Mouse (Mus musculus): Measurements from ENCODE around the gene Hif1an. TPM values are rescaled to one million over a fixed set of nuclear protein-coding genes. Genes with fewer than 3 reads are reported as not detected.

Gene Hif1an
- 24.8 TPM in 2 replicates for polyA plus RNA-seq (2014; fragmentation: Nextera tagmentation; extraction: Ambion mirVana)

DNA sequence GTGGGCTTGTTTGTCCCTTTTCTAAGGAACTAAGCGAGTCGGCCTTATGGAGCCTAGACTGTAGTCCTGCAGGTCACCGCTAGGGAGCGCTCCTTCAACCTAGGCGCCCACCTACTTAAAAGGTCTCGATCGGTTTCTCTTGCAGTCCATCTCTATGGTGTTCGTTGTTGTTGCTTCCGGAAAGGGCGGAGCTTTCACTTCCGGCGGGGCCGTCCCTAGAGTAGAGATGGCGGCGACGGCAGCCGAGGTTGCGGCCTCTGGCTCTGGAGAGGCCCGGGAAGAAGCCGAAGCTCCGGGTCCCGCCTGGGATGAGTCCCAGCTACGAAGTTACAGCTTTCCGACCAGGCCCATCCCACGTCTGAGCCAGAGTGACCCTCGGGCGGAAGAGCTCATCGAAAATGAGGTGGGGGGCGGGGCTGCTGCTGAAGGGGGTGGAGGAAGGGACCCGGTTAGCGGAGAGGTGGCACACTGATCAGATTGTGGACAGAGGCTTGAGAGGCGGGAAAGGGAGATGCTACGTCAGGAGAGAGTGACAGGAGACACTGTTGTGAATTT lies at the start of gene Hif1an:
Gene Hif1an (plus strand): TSS at position 199 of the 555 bp plus-strand sequence.
- Histone ChIP-seq H3K4me2 (ENCODE audit: low read length) (peak within 1 kb of the TSS; percentile 89), H3K4me3 (ENCODE audit: low read depth, low read length) (peak within 1 kb of the TSS; percentile 66), H3K9me3 (ENCODE audit: control insufficient read depth, low read length) (no peaks in the 10 kb centered on the region), H3K9ac (ENCODE audit: low read length) (peak within 1 kb of the TSS; percentile 71), H3K27ac (ENCODE audit: low read depth) (peak within 1 kb of the TSS; percentile 30; the same call in 1 of the 2 replicates), H3K36me3 (ENCODE audit: control insufficient read depth, insufficient read depth, low read length) (peaks cover 34% of the 10 kb centered on the region), H3K4me1 (replicated peaks; ENCODE audit: control insufficient read depth, insufficient read depth, low read length) (peaks cover 14% of the 10 kb centered on the region; the same call in 1 of the 2 replicates), H3K27me3 (replicated peaks; ENCODE audit: control insufficient read depth, insufficient read depth, low read length) (no peaks in the 10 kb centered on the region)
- WGBS = under 1% methylated on average over 33 of the region's 33 CpGs
- DNase-seq (ENCODE audit: low spot score) = peak; percentile 97
- ATAC-seq (replicated peaks; ENCODE audit: low FRiP score, low TSS enrichment, low read depth) = peak; percentile 97

DNA sequence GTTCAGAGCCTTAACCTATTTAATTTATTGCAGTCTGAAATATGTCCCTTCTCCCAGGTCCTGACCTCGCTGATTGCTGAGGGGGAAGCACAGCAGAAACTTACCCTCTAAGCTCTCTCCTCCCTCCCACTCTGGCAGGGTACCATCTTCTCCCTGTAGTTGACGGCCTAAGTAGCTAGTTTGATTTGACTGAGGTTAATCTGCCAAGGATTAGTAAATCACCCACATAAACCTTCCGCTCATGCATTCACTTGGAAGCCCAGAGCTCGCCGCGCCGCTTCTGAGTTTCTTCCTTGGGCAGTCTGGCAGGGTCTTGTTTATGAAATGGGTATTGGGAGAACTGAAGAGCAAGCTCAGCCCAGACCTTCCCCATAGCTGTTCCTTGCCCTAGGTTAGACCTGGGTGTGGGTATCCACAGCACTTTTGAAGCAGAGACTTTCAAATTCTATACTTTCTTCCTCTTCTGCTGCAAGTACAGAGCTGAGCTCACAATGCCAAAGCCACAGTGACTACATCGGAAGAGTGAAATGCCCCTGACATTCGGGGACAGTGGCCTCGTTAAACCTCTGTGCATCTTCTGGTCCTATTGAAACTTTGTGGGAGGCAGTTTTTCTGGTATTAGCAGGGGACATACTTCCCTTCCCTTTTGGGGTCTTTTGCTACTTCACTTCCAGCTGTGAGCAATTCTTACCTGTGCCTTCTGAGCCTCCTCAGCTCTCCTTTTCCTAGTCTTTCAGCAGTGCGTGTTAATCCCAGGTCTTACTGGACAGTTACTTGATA lies 49.4 kb upstream of the Hif1an start:
- no peak overlapping the region for H3K4me2 ChIP-seq (ENCODE audit: low read length)
- peaks cover 9% of the 10 kb centered on the region; the same call in 1 of the 2 replicates for H3K4me1 ChIP-seq (replicated peaks; ENCODE audit: control insufficient read depth, insufficient read depth, low read length)
- H3K27me3 ChIP-seq (replicated peaks; ENCODE audit: control insufficient read depth, insufficient read depth, low read length) = peaks cover 54% of the 10 kb centered on the region
- no peak overlapping the region for H3K27ac ChIP-seq (ENCODE audit: low read depth)
- ATAC-seq (replicated peaks; ENCODE audit: low FRiP score, low TSS enrichment, low read depth) (no peak), DNase-seq (ENCODE audit: low spot score) (no peak)
- H3K9ac ChIP-seq (ENCODE audit: low read length) = no peak overlapping the region
- no peaks in the 10 kb centered on the region for H3K9me3 ChIP-seq (ENCODE audit: control insufficient read depth, low read length)
- H3K36me3 ChIP-seq (ENCODE audit: control insufficient read depth, insufficient read depth, low read length) = no peaks in the 10 kb centered on the region
- WGBS = 40% methylated on average over 11 of the region's 11 CpGs
- no peak overlapping the region for H3K4me3 ChIP-seq (ENCODE audit: low read depth, low read length)

DNA sequence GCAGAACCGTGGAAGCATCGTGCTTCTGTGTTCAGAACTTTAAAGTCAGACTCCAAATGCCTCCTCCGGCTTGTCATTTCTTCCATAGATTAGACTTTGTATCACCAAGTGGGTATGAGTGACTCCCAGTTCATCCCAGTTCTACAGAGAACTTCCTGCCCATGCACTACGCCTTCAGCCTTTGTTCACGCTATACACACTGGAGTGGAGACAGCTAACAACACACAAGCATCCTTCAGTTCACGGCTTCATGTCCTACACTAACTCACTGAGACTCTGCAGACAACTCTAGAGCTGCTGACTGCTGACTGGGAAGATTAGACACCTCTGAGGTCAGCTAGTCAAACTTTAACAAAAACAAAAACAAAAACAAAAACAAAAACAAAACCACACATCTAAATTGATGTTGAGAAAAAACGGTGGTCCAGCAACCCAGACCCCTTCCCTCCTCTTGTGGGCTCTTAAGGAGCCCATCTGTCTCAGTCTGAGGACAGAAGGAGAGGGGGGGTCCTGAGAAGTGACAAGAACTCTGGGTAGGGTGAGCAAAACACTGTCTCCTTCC lies 48.6 kb upstream of the Hif1an start:
- H3K4me3 ChIP-seq (ENCODE audit: low read depth, low read length) = no peak overlapping the region
- H3K4me2 ChIP-seq (ENCODE audit: low read length) = no peak overlapping the region; the same call in 1 of the 2 replicates
- no peaks in the 10 kb centered on the region for H3K36me3 ChIP-seq (ENCODE audit: control insufficient read depth, insufficient read depth, low read length)
- no peaks in the 10 kb centered on the region for H3K9me3 ChIP-seq (ENCODE audit: control insufficient read depth, low read length)
- no peak for ATAC-seq (replicated peaks; ENCODE audit: low FRiP score, low TSS enrichment, low read depth)
- peaks cover 49% of the 10 kb centered on the region for H3K27me3 ChIP-seq (replicated peaks; ENCODE audit: control insufficient read depth, insufficient read depth, low read length)
- H3K27ac ChIP-seq (ENCODE audit: low read depth) = no peak overlapping the region
- peaks cover 12% of the 10 kb centered on the region for H3K4me1 ChIP-seq (replicated peaks; ENCODE audit: control insufficient read depth, insufficient read depth, low read length)
- DNase-seq (ENCODE audit: low spot score) = no peak
- H3K9ac ChIP-seq (ENCODE audit: low read length) = no peak overlapping the region
- WGBS = 34% methylated on average over 7 of the region's 7 CpGs

DNA sequence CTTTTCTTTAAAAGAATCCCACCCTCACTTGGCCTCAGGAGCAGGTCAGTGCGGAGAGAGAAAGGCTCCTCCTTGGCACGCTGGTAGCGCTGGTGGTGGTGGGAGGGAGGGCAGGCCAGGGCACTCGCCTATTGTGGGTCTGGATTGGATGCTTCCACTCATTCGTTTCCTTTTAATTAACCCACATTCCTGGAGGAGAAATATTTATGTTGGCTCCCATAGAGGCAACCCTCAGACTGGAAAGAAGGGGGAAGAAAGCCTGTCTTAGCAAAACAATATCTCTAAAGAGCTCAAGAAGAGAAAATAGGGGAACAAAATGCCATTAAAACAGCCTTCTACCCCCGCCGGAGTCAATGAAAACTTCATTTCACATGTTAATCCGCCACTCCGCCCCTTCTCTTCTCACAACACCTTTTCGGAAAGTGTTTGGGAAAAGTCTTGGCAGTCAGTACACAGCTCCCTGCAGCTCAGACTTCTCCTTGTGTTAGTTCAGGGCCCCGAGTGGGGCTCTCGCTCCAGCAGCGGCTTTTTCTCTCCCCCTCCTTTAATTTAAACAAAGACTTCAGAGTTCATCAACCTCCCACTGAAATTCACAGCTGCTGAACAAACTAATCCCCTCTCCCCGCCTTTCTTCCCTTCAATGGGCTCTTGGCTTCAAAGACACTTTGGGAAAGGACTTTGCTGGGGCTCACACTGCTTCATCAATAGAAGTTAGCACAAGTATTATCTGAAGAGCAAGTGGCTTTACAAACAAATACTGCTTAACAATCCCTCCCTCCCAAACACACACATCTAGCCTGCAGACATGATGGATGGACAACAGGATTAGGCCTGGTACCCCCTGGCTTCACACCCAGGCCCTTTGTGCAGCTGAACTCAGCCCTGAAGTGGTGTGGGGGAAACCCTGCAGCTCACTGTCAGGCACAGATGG lies 47.9 kb upstream of the Hif1an start:
- no peak overlapping the region for H3K4me3 ChIP-seq (ENCODE audit: low read depth, low read length)
- 23% methylated on average over 14 of the region's 14 CpGs for WGBS
- no peaks in the 10 kb centered on the region for H3K36me3 ChIP-seq (ENCODE audit: control insufficient read depth, insufficient read depth, low read length)
- H3K9me3 ChIP-seq (ENCODE audit: control insufficient read depth, low read length) = no peaks in the 10 kb centered on the region
- H3K9ac ChIP-seq (ENCODE audit: low read length) = no peak overlapping the region
- H3K27ac ChIP-seq (ENCODE audit: low read depth) = peak overlapping the region; percentile 57; the same call in 1 of the 2 replicates
- no peak for DNase-seq (ENCODE audit: low spot score)
- H3K27me3 ChIP-seq (replicated peaks; ENCODE audit: control insufficient read depth, insufficient read depth, low read length) = peaks cover 43% of the 10 kb centered on the region
- peaks cover 16% of the 10 kb centered on the region for H3K4me1 ChIP-seq (replicated peaks; ENCODE audit: control insufficient read depth, insufficient read depth, low read length)
- no peak for ATAC-seq (replicated peaks; ENCODE audit: low FRiP score, low TSS enrichment, low read depth)
- no peak overlapping the region; the same call in 1 of the 2 replicates for H3K4me2 ChIP-seq (ENCODE audit: low read length)

DNA sequence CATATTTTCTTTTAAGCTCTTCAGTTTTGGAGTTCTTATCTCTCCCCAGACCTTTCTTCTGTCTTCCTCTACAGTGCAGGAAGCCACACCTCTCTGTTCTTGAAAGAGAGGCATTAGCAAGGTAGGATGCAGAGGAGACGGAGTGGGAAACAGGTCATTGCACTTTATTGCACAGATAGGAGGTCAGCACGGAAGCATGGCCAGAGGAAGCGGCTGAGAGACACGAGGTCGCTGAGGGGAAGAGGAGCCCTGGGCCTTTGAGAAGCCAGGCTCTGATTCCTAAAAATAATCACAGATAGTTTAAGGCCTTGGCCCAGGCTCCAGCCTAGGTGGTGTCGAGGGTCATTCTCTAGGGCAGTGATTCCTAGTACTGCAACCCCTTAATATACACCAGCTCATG lies 46.9 kb upstream of the Hif1an start:
- Histone ChIP-seq H3K4me3 (ENCODE audit: low read depth, low read length) (no peak overlapping the region), H3K4me2 (ENCODE audit: low read length) (no peak overlapping the region), H3K36me3 (ENCODE audit: control insufficient read depth, insufficient read depth, low read length) (no peaks in the 10 kb centered on the region), H3K27me3 (replicated peaks; ENCODE audit: control insufficient read depth, insufficient read depth, low read length) (peaks cover 33% of the 10 kb centered on the region), H3K9ac (ENCODE audit: low read length) (no peak overlapping the region), H3K27ac (ENCODE audit: low read depth) (no peak overlapping the region), H3K9me3 (ENCODE audit: control insufficient read depth, low read length) (no peaks in the 10 kb centered on the region), H3K4me1 (replicated peaks; ENCODE audit: control insufficient read depth, insufficient read depth, low read length) (peaks cover 16% of the 10 kb centered on the region)
- WGBS = 58% methylated on average over 6 of the region's 6 CpGs
- no peak for DNase-seq (ENCODE audit: low spot score)
- no peak for ATAC-seq (replicated peaks; ENCODE audit: low FRiP score, low TSS enrichment, low read depth)

DNA sequence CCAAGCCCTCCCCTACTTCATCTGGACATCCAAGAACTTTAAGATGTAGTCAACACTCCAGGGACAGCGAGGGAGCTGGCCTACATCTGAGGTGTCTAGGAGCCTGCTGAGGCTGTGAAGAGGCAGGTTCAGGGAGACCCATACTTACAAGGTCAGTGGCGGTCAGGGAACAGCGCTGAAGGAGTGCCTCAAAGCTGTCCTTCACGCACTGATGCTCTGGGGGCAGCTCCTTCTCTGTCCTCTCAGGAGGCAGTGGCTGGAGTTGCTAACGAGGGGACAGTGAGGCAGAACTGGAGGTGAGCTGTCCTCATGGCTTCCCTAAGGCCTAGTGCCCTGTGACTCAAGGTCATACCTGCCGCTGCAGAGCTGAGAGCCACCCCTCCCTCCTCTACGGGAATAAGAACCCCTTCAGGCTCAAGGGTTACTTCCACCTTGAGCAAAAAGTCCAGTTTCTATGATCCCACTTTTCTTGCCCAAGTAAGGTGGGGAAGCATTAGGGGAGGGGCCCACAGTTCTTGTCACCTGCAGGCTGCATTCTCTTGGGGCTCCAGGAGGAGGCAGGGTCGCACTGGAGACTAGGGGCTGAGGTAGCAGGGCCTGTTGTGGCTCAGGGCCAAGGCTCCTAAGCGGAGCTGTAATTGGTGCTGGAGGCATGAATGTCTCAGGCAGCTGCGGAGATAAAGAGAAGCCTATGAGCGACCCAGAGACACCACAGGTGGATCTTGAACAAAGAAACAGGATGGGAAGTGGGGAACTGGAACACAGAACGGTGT lies 44.5 kb upstream of the Hif1an start:
- Histone ChIP-seq H3K27ac (ENCODE audit: low read depth) (no peak overlapping the region), H3K4me1 (replicated peaks; ENCODE audit: control insufficient read depth, insufficient read depth, low read length) (peaks cover 16% of the 10 kb centered on the region), H3K9ac (ENCODE audit: low read length) (no peak overlapping the region)

DNA sequence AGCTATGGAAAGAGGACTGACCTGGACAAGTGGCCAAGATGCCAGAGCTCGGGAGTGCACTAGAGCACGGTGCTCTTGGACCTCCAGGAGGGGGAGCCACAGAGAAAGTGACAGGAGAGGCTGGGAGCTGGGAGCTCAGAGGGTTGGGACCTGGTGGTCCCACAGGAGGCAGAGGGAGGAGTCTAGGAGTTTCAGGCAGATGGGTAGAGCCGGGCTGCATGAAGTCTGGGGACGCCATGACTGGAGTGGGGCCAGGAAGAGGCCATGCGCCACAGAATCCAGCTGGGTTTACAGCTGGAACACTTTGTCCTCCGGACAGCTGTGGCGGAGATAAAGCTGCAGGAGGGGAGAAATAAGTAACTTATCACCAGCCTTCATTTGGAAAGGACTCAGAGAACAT lies 43.5 kb upstream of the Hif1an start:
- Histone ChIP-seq H3K9me3 (ENCODE audit: control insufficient read depth, low read length) (no peaks in the 10 kb centered on the region), H3K9ac (ENCODE audit: low read length) (no peak overlapping the region), H3K36me3 (ENCODE audit: control insufficient read depth, insufficient read depth, low read length) (no peaks in the 10 kb centered on the region), H3K4me3 (ENCODE audit: low read depth, low read length) (no peak overlapping the region), H3K27ac (ENCODE audit: low read depth) (no peak overlapping the region), H3K27me3 (replicated peaks; ENCODE audit: control insufficient read depth, insufficient read depth, low read length) (no peaks in the 10 kb centered on the region; the same call in 1 of the 2 replicates), H3K4me1 (replicated peaks; ENCODE audit: control insufficient read depth, insufficient read depth, low read length) (peaks cover 14% of the 10 kb centered on the region), H3K4me2 (ENCODE audit: low read length) (no peak overlapping the region)
- 18% methylated on average over 7 of the region's 7 CpGs for WGBS
- DNase-seq (ENCODE audit: low spot score) = no peak
- ATAC-seq (replicated peaks; ENCODE audit: low FRiP score, low TSS enrichment, low read depth) = no peak; the same call in 1 of the 2 replicates

More for the DNA sequence above, 44.5 kb upstream of the Hif1an start:
- H3K9me3 ChIP-seq (ENCODE audit: control insufficient read depth, low read length) = no peaks in the 10 kb centered on the region
- H3K36me3 ChIP-seq (ENCODE audit: control insufficient read depth, insufficient read depth, low read length) = no peaks in the 10 kb centered on the region
- WGBS = 67% methylated on average over 12 of the region's 12 CpGs
- ATAC-seq (replicated peaks; ENCODE audit: low FRiP score, low TSS enrichment, low read depth) (no peak), DNase-seq (ENCODE audit: low spot score) (no peak)
- no peak overlapping the region for H3K4me2 ChIP-seq (ENCODE audit: low read length)
- H3K27me3 ChIP-seq (replicated peaks; ENCODE audit: control insufficient read depth, insufficient read depth, low read length) = peaks cover 9% of the 10 kb centered on the region
- no peak overlapping the region for H3K4me3 ChIP-seq (ENCODE audit: low read depth, low read length)

All from intestine, embryonic 14.5 days (tissue).